Mouse (Mus musculus) lung, embryonic 15.5 days (tissue): ENCODE data around the gene Pdzrn3. TPM values are rescaled to one million over a fixed set of nuclear protein-coding genes. Genes with fewer than 3 reads are reported as not detected.
A peak's percentile ranks its signal among the peaks of the same experiment; 100 is the strongest.

ENCODE experiments used
- ATAC-seq: fragments of 200-750 bp; cut with Nextera tagmentation; 2 replicates; pipeline ENCODE4 v1.8.0; 2017; ENCODE audit warnings: moderate number of reproducible peaks, borderline replicate concordance; ENCODE audit not compliant: low FRiP score, low TSS enrichment; ENCODE audit errors: extremely low read depth
- H3K27ac ChIP-seq: fragments of 300-500 bp; sonication (generic); 2 replicates; pipeline ENCODE4 v1.5.1; 2015; ENCODE audit warnings: moderate library complexity, mild to moderate bottlenecking, inconsistent platforms
- H3K27me3 ChIP-seq: fragments of 300-500 bp; sonication (generic); 2 replicates; pipeline ENCODE4 v1.6.1; 2015; ENCODE audit warnings: inconsistent platforms
- H3K36me3 ChIP-seq: fragments of 300-500 bp; sonication (generic); 2 replicates; pipeline ENCODE4 v1.6.1; 2015; ENCODE audit warnings: inconsistent platforms
- H3K4me1 ChIP-seq: fragments of 300-500 bp; sonication (generic); 2 replicates; pipeline ENCODE4 v1.6.1; 2015; ENCODE audit warnings: inconsistent platforms
- H3K4me2 ChIP-seq: fragments of 300-500 bp; sonication (generic); 2 replicates; pipeline ENCODE4 v1.6.1; 2015; ENCODE audit warnings: inconsistent platforms, mild to moderate bottlenecking, moderate library complexity
- H3K4me3 ChIP-seq: fragments of 300-500 bp; sonication (generic); 2 replicates; pipeline ENCODE4 v1.5.1; 2015; ENCODE audit warnings: mild to moderate bottlenecking, inconsistent platforms
- H3K9ac ChIP-seq: fragments of 300-500 bp; sonication (generic); 2 replicates; pipeline ENCODE4 v1.6.1; 2015; ENCODE audit warnings: inconsistent platforms
- H3K9me3 ChIP-seq: fragments of 300-500 bp; sonication (generic); 2 replicates; pipeline ENCODE4 v1.6.1; 2016; ENCODE audit warnings: inconsistent platforms
- WGBS: fragments of 180-500 bp; shearing (Covaris S2); methylation state at CpG from one replicate; pipeline ENCODE4 v1.1.7; 2015; 5-methylcytosine and 5-hydroxymethylcytosine counted together
- polyA plus RNA-seq: library from polyadenylated mRNA; unstranded; fragments of >200 nt; fragmentation: Nextera tagmentation; extraction: Ambion mirVana; gene quantifications from 2 replicates; pipeline ENCODE4 v1.2.1, GENCODE M21; 2015

The Pdzrn3 gene
- polyA plus RNA-seq, 1 experiment from 2014 or later: 11.0 TPM

DNA sequence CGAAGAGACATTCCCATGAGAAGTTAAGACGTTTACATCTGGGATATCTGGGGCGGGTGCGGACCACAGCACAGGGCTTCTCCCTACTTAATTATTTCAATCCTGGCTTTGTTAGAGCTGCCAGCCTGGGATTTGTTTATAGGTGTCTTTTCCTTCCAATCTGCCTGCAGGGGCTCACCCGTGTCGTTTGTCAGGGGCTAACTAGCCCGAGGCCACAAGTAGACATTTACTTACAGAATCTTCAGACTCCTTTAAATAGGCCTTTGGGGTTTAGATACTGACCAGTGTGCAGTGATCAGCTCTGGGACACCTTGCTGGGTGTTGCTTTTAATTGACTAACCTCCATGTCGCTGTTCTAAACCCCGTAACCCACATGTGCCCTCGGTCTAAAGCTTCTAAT is 143.3 kb downstream of the Pdzrn3 start:
- H3K27me3 ChIP-seq: no peaks in the 10 kb centered on the region
- H3K4me3 ChIP-seq: no peak overlapping the region
- H3K9ac ChIP-seq: no peak overlapping the region
- no peaks in the 10 kb centered on the region for H3K9me3 ChIP-seq
- H3K27ac ChIP-seq: no peak overlapping the region
- peaks cover 19% of the 10 kb centered on the region for H3K4me1 ChIP-seq
- no peak overlapping the region for H3K4me2 ChIP-seq
- ATAC-seq: no peak
- WGBS: 54% methylated on average over 10 of the region's 10 CpGs
- H3K36me3 ChIP-seq: no peaks in the 10 kb centered on the region

DNA sequence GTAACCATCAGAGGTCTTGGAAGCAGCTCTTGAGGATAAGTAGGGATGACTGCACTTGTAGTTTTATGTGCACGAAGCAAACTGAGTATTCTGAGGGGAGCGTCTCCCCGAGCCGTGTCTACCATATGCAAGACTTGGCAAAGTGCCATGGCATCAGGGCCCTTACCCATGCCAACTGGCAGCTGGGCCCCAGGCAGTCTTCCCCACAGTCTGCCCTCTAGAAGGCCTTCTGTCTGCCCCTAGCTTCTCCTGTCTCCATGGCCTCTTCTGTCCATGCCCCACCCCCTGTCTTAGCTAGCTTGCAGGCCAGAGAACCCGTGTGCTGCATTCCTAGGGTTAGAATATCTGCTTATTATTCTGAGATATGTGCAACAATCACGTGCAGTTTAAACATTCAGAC is 144.0 kb downstream of the Pdzrn3 start:
- Histone ChIP-seq H3K27ac (no peak overlapping the region), H3K4me2 (no peak overlapping the region), H3K9ac (no peak overlapping the region), H3K9me3 (no peaks in the 10 kb centered on the region), H3K4me3 (no peak overlapping the region), H3K36me3 (no peaks in the 10 kb centered on the region), H3K4me1 (peaks cover 25% of the 10 kb centered on the region), H3K27me3 (no peaks in the 10 kb centered on the region)
- 43% methylated on average over 6 of the region's 6 CpGs for WGBS
- ATAC-seq: peak; percentile 46; the same call in 1 of the 2 replicates

- no peaks in the 10 kb centered on the region for H3K27me3 ChIP-seq
- no peak for ATAC-seq
- no peak overlapping the region for H3K27ac ChIP-seq
- no peak overlapping the region for H3K4me3 ChIP-seq
- H3K4me1 ChIP-seq: peaks cover 18% of the 10 kb centered on the region; the same call in 1 of the 2 replicates
- WGBS: 64% methylated on average over 8 of the region's 8 CpGs
- H3K36me3 ChIP-seq: no peaks in the 10 kb centered on the region
- no peaks in the 10 kb centered on the region for H3K9me3 ChIP-seq
- H3K9ac ChIP-seq: no peak overlapping the region
- no peak overlapping the region for H3K4me2 ChIP-seq
These were observed 150.3 kb downstream of the Pdzrn3 start for GRCm38 (mm10) chr6:101227294-101227855.

GRCm38 (mm10) chr6:101220307-101220706 is 157.4 kb downstream of the Pdzrn3 start:
- Histone ChIP-seq H3K9ac (no peak overlapping the region), H3K4me2 (no peak overlapping the region), H3K36me3 (no peaks in the 10 kb centered on the region), H3K27me3 (no peaks in the 10 kb centered on the region), H3K9me3 (no peaks in the 10 kb centered on the region), H3K27ac (no peak overlapping the region), H3K4me3 (no peak overlapping the region), H3K4me1 (peaks cover 29% of the 10 kb centered on the region)
- no peak for ATAC-seq
- 47% methylated on average over 3 of the region's 3 CpGs for WGBS

GRCm38 (mm10) chr6:101219004-101219403 is 158.7 kb downstream of the Pdzrn3 start:
- ATAC-seq: no peak
- Histone ChIP-seq H3K4me1 (peaks cover 35% of the 10 kb centered on the region), H3K4me2 (no peak overlapping the region), H3K4me3 (no peak overlapping the region), H3K9ac (no peak overlapping the region), H3K27ac (no peak overlapping the region), H3K36me3 (no peaks in the 10 kb centered on the region), H3K27me3 (no peaks in the 10 kb centered on the region), H3K9me3 (no peaks in the 10 kb centered on the region)
- WGBS: 77% methylated on average over 3 of the region's 3 CpGs

DNA sequence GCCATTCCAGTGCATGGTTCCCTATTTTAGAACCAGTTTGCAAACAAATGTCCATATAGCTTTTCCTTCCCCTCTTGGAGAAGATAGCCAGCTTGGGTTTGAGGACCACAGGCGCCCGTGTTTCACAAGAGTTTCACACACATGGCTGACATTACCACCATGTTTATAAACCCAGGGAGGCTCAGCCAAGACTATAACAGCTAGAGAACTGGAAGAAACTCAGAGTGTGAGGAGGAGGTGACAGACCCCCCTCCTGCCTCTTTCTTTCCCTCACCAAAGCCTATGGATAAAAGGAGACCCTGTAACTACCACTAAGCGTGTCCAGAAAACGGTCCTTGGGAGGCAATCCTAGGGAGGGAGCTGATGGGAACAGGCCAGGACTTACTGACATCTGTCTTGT is 159.5 kb downstream of the Pdzrn3 start:
- Histone ChIP-seq H3K27ac (peak overlapping the region; percentile 8), H3K4me2 (no peak overlapping the region), H3K36me3 (no peaks in the 10 kb centered on the region), H3K4me3 (no peak overlapping the region), H3K27me3 (no peaks in the 10 kb centered on the region), H3K9ac (no peak overlapping the region), H3K9me3 (no peaks in the 10 kb centered on the region), H3K4me1 (peaks cover 35% of the 10 kb centered on the region)
- ATAC-seq: peak; percentile 82
- 40% methylated on average over 4 of the region's 4 CpGs for WGBS

DNA sequence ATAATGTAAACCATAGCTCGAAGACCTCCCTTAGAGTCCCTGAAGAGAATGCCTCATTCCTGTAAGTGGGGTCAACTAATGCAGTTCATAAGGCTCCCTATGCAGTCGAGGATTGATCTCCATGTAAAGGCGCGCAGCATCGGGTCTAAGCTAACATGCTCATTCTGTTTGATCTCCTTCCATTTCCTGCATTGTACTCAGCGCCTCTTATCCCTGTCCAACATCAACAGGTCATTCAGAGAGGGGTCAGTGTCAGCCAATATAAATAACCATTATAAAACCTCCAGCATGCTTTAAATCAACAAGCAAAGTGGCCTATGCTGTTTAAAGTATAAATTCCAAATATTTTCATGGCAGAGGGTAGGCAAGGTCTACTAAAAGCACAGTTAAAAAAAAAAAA is 159.9 kb downstream of the Pdzrn3 start:
- peak; percentile 66; the same call in 1 of the 2 replicates for ATAC-seq

GRCm38 (mm10) chr6:101215436-101215791 is 162.3 kb downstream of the Pdzrn3 start:
- Histone ChIP-seq H3K4me1 (peaks cover 35% of the 10 kb centered on the region), H3K9me3 (no peaks in the 10 kb centered on the region), H3K4me3 (no peak overlapping the region), H3K36me3 (no peaks in the 10 kb centered on the region), H3K27me3 (no peaks in the 10 kb centered on the region), H3K4me2 (peak overlapping the region; percentile 35), H3K27ac (no peak overlapping the region), H3K9ac (no peak overlapping the region)
- peak; percentile 32; the same call in 1 of the 2 replicates for ATAC-seq
- WGBS: 26% methylated on average over 16 of the region's 16 CpGs

More for the DNA sequence above, 159.9 kb downstream of the Pdzrn3 start:
- Histone ChIP-seq H3K9ac (no peak overlapping the region), H3K4me1 (peaks cover 35% of the 10 kb centered on the region), H3K9me3 (no peaks in the 10 kb centered on the region), H3K4me2 (no peak overlapping the region), H3K36me3 (no peaks in the 10 kb centered on the region), H3K4me3 (no peak overlapping the region), H3K27ac (0 out of 2 replicates have a peak overlapping the region, but pooled peaks have one; percentile 24), H3K27me3 (no peaks in the 10 kb centered on the region)
- 12% methylated on average over 6 of the region's 6 CpGs for WGBS

DNA sequence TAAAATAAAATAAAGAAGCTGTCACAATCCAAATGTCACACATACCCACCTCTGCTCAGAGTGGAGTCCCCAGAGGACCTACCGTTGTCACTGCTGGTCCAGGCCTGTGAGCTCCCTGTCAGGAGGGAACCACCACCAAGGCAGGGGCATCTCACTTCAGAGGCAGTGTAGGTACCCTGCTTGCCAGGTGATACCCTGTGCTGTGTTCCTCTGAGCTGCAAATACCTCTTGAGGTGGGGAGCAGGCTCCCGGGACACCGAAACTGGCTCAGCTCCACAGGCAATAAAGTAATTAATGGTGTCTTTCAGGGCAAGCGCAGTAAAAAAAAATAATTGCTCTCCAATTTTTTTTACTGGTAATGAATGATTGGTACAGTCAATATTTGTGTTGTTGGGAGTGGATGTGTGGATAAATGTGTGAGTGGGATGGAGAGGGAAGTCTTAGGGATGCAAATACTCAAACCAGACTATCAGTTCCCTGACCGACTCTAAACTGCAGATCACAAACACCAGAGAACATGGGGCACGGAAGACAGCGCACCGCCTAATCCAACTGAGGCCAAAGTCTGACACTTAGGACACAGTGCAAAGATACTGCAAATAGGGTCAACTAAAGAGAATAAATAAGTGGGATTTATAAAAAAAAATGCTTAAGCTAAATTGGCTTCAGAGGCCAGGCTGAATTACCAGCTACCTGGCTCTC is 162.8 kb downstream of the Pdzrn3 start:
- 69% methylated on average over 8 of the region's 8 CpGs for WGBS
- no peaks in the 10 kb centered on the region for H3K27me3 ChIP-seq
- H3K4me3 ChIP-seq: no peak overlapping the region
- ATAC-seq: no peak
- no peak overlapping the region for H3K9ac ChIP-seq
- H3K36me3 ChIP-seq: no peaks in the 10 kb centered on the region
- H3K4me2 ChIP-seq: peak overlapping the region; percentile 35
- H3K4me1 ChIP-seq: peaks cover 35% of the 10 kb centered on the region
- no peaks in the 10 kb centered on the region for H3K9me3 ChIP-seq
- H3K27ac ChIP-seq: no peak overlapping the region

DNA sequence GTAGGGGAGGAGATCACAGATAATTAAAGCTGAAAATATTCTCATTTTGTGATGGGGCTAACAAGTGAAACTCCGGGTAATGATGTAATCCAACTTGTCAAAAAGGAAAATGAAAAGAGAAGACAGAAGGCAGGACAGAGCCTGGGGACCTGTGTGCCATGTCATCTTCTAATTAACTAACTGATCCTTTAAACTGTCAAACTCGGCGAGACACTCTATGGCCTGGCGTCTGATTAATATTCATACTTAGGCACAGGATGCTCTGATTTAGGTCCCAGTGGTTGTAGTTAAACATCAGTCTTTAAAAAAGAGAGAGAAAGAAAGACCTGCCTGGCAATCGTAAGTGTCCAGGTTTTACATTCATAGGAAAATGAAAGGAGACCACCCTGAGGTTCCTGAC is 164.6 kb downstream of the Pdzrn3 start:
- H3K27me3 ChIP-seq: no peaks in the 10 kb centered on the region
- H3K36me3 ChIP-seq: no peaks in the 10 kb centered on the region
- WGBS: 83% methylated on average over 5 of the region's 5 CpGs
- no peak overlapping the region for H3K4me3 ChIP-seq
- H3K9ac ChIP-seq: no peak overlapping the region
- no peak overlapping the region for H3K4me2 ChIP-seq
- peaks cover 21% of the 10 kb centered on the region for H3K4me1 ChIP-seq
- no peaks in the 10 kb centered on the region for H3K9me3 ChIP-seq
- no peak overlapping the region for H3K27ac ChIP-seq
- ATAC-seq: no peak

- H3K36me3 ChIP-seq: no peaks in the 10 kb centered on the region
- H3K4me3 ChIP-seq: no peak overlapping the region
- no peaks in the 10 kb centered on the region for H3K27me3 ChIP-seq
- peaks cover 12% of the 10 kb centered on the region for H3K4me1 ChIP-seq
- H3K27ac ChIP-seq: no peak overlapping the region
- no peaks in the 10 kb centered on the region for H3K9me3 ChIP-seq
- H3K9ac ChIP-seq: no peak overlapping the region
- WGBS: 85% methylated on average over 6 of the region's 6 CpGs
- ATAC-seq: no peak
- H3K4me2 ChIP-seq: no peak overlapping the region
These were observed 165.6 kb downstream of the Pdzrn3 start for GRCm38 (mm10) chr6:101212086-101212485.

DNA sequence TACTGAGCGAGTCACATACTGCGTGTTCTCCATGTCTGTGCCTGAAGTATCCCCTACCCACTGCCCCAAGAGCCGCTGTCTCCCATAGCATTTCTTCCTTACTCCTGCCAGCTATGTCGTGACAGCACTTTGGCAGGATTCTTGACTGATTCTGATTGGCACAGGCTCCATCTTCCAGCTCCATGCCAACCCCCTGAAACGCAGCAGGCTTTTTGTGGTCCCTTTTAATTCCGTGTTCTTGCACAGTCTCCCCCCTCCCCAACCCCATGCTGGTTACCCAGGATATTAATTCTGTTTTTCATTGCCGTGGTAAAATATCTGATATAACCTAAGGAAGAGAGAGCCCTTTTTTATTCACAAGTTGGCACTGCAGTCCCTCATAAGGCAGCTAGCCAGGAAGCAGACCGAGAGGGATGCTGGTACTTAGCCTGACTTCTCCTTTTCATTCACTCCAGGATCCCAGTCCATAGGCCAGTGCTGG is 166.3 kb downstream of the Pdzrn3 start:
- H3K27ac ChIP-seq: no peak overlapping the region
- H3K4me1 ChIP-seq: peaks cover 11% of the 10 kb centered on the region
- H3K9ac ChIP-seq: no peak overlapping the region
- H3K27me3 ChIP-seq: no peaks in the 10 kb centered on the region
- no peaks in the 10 kb centered on the region for H3K9me3 ChIP-seq
- no peak overlapping the region for H3K4me3 ChIP-seq
- H3K4me2 ChIP-seq: no peak overlapping the region
- no peak for ATAC-seq
- H3K36me3 ChIP-seq: no peaks in the 10 kb centered on the region
- WGBS: 82% methylated on average over 8 of the region's 8 CpGs
